Mouse (Mus musculus) gastrocnemius, adult 2 months (tissue): Measurements from ENCODE around the gene Plac9b. TPM values are rescaled to one million over a fixed set of nuclear protein-coding genes. Genes with fewer than 3 reads are reported as not detected.

Experiments used
- total RNA-seq, 2 experiments: library from RNA; stranded (reverse); gene quantifications; 2 replicates each; pipeline ENCODE4 v1.2.3; 2021

Gene Plac9b
- total RNA-seq, 2 experiments from 2014 or later, result 21.8 to 37.4 TPM

Other genes starting within 250 kb of the Plac9b start
- not detected for gene Cphx1, start 244.2 kb downstream of the Plac9b start, total RNA-seq
- not detected for gene Duxbl1, start 203.9 kb downstream of the Plac9b start, total RNA-seq
- 10 to 100 TPM in 1 of 2 experiments, 1 to 10 TPM in 1; 7.0 to 16.5 TPM for gene Gm9780, start 139.8 kb downstream of the Plac9b start, total RNA-seq
- 1 to 10 TPM in 1 of 2 experiments, under 1 TPM in 1; 0.36 to 2.7 TPM for gene Tmem254c, start 115.1 kb downstream of the Plac9b start, total RNA-seq
- gene Cphx2, start 101.0 kb downstream of the Plac9b start, total RNA-seq, result not detected
- not detected for gene Cphx3, start 100.2 kb downstream of the Plac9b start, total RNA-seq
- under 1 TPM in 1 of 2 experiments, not detected in 1; 0.14 TPM for gene Duxbl2, start 64.1 kb downstream of the Plac9b start, total RNA-seq
- 1 to 10 TPM in 1 of 2 experiments, under 1 TPM in 1; 0.48 to 2.3 TPM for gene Tmem254b, start 24.6 kb upstream of the Plac9b start, total RNA-seq
- not detected for gene Duxbl3, start 75.5 kb upstream of the Plac9b start, total RNA-seq